Mouse (Mus musculus) liver, adult 2 months (tissue): ENCODE data around the gene Rnaset2b. TPM values are rescaled to one million over a fixed set of nuclear protein-coding genes. Genes with fewer than 3 reads are reported as not detected.
"Not testable (repeated sequence)": the region's sequence is repeated elsewhere in the genome, so short reads cannot be mapped to it uniquely, and the experiment has no call there.

Source experiments
- DNase-seq: peaks from one replicate; pipeline ENCODE4 v3.0.0-alpha.2; 2011; ENCODE audit warnings: low read depth, low spot score; ENCODE audit errors: extremely low read depth
- H3K27ac ChIP-seq: fragments of 200-500 bp; replicated peaks from 2 replicates; pipeline ENCODE4 v1.5.1; 2012; ENCODE audit warnings: low read depth, mild to moderate bottlenecking, control low read depth, inconsistent platforms, low read length; ENCODE audit not compliant: insufficient read depth
- H3K27me3 ChIP-seq: fragments of 200-500 bp; 2 replicates; pipeline ENCODE4 v1.6.1; 2012; ENCODE audit warnings: mild to moderate bottlenecking, moderate library complexity, low read length, inconsistent platforms; ENCODE audit not compliant: control insufficient read depth, insufficient read depth
- H3K36me3 ChIP-seq: fragments of 200-500 bp; 2 replicates; pipeline ENCODE4 v1.6.1; 2012; ENCODE audit warnings: low read length, inconsistent platforms; ENCODE audit not compliant: control insufficient read depth, insufficient read depth
- H3K4me1 ChIP-seq: fragments of 200-500 bp; 2 replicates; pipeline ENCODE4 v1.6.1; 2011; ENCODE audit warnings: low read length; ENCODE audit not compliant: control insufficient read depth, insufficient read depth
- H3K4me3 ChIP-seq: fragments of 200-500 bp; 2 replicates; pipeline ENCODE4 v1.5.1; 2011; ENCODE audit warnings: low read depth, mild to moderate bottlenecking, control low read depth, low read length, moderate library complexity; ENCODE audit not compliant: insufficient read depth
- H3K79me2 ChIP-seq: fragments of 200-500 bp; 2 replicates; pipeline ENCODE4 v1.6.1; 2012; ENCODE audit warnings: inconsistent platforms, mild to moderate bottlenecking, low read length, moderate library complexity; ENCODE audit not compliant: control insufficient read depth, insufficient read depth
- H3K9ac ChIP-seq: fragments of 200-500 bp; 2 replicates; pipeline ENCODE4 v1.6.1; 2012; ENCODE audit warnings: low read depth, mild to moderate bottlenecking, control low read depth, inconsistent platforms, low read length
- CTCF ChIP-seq: fragments of 200-500 bp; IDR thresholded peaks from 2 replicates; pipeline ENCODE4 v1.5.1; 2011; ENCODE audit warnings: low read depth, low read length, control low read depth
- WGBS: fragments of 180-500 bp; shearing (Covaris S2); methylation state at CpG from one replicate; pipeline ENCODE4 v1.1.7; 2018; 5-methylcytosine and 5-hydroxymethylcytosine counted together
- polyA plus RNA-seq: library from polyadenylated mRNA; depleted of rRNA; stranded (reverse); fragments of >200 nt; gene quantifications from 2 replicates; pipeline ENCODE4 v1.2.3, GENCODE M21; 2012
- total RNA-seq: library from RNA; depleted of rRNA; stranded (reverse); fragments of >200 nt; gene quantifications from 2 replicates; pipeline ENCODE4 v1.2.3, GENCODE M21; 2014

Rnaset2b gene
- total and polyA plus RNA-seq, 2 experiments, result 123 to 194 TPM

GRCm38 (mm10) chr17:6960776-6961175 lies 9.7 kb upstream of the Rnaset2b start, which contains the start of gene Tagap1:
Gene Tagap1 (minus strand): TSS chr17:6961156.
- H3K36me3 ChIP-seq, H3K4me1 ChIP-seq, H3K79me2 ChIP-seq, H3K27me3 ChIP-seq: not testable (repeated sequence)
- DNase-seq, result peak; percentile 27
- Histone ChIP-seq H3K4me3 (peak within 1 kb of the TSS; percentile 67), H3K9ac (peak within 1 kb of the TSS; percentile 82), H3K27ac (peak within 1 kb of the TSS; percentile 76)
- WGBS, result 2% methylated on average over 36 of the region's 51 CpGs

DNA sequence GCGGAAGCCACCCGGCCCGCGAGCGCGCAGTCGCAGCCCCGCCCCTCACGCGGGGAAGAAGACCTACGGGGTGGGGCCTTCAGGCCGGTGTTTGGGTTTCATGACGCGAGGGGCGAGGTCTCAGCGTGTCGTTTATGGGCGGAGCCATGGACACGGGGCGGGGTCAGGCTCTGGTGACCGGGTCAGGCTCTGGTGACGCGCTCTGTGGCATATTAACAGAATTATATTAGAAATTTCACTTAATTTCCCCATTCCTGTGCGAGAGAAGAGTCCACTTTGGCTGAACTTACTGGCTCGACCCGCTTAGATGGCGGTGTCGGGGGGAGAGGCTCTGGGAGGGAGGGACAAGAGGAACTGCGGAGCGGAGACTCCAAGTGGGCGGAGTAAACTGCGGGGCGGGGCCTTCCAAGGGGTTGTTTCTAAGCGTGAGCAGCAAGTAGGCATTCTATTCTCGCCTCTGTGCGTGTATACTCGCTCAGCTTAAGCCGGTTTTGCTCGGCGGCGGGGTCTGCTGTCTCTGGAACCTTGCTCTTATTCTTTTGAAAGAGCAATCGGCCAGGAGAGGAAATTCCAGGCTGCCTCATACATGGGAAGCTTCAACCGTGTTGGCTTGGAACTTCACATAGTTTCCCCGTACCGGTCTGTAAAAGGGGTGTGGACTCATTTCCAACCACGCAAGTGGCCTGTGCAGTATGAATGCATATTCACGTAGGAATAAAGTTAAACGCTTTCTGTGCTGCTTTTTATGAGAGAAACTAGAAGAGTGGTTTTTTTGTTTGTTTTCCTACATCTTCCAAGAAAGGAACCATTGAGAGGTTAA lies 9.0 kb upstream of the Rnaset2b start:
- H3K4me3 ChIP-seq, result peak overlapping the region; percentile 59
- H3K27me3 ChIP-seq, H3K79me2 ChIP-seq, H3K4me1 ChIP-seq, H3K36me3 ChIP-seq: not testable (repeated sequence)
- DNase-seq, result peak; percentile 46
- 1% methylated on average over 18 of the region's 48 CpGs for WGBS
- peak overlapping the region; percentile 76 for H3K27ac ChIP-seq
- H3K9ac ChIP-seq, result peak overlapping the region; percentile 58; the same call in 1 of the 2 replicates

- not testable (repeated sequence) for H3K4me3 ChIP-seq, DNase-seq, H3K9ac ChIP-seq, H3K79me2 ChIP-seq, H3K36me3 ChIP-seq, H3K27me3 ChIP-seq, H3K4me1 ChIP-seq, H3K27ac ChIP-seq
- 76% methylated on average over 4 of the region's 6 CpGs for WGBS
Observed at GRCm38 (mm10) chr17:6962339-6962738, 8.1 kb upstream of the Rnaset2b start.

DNA sequence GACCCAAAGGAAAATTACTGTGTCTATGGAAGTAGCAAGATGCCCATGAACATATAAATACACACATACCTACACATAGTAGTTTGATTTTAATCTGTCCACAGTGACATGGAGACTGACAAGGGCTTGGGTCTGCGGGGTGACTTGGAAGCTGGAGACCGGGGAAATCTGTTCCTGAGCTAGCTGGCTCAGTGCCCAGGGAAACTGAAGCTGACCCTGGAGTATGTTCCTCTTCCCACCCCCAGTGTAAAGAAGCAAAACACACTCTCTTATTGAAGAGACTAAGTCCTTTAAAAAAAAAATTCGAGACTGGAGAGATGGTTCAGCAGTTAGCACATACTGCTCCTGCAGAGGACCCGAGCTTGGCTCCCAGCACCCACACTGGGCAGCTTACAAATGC lies 7.5 kb upstream of the Rnaset2b start:
- not testable (repeated sequence) for H3K27ac ChIP-seq, H3K9ac ChIP-seq, H3K36me3 ChIP-seq, H3K79me2 ChIP-seq, H3K4me3 ChIP-seq, H3K27me3 ChIP-seq, H3K4me1 ChIP-seq
- peak; percentile 7 for DNase-seq
- 60% methylated on average over 4 of the region's 4 CpGs for WGBS

DNA sequence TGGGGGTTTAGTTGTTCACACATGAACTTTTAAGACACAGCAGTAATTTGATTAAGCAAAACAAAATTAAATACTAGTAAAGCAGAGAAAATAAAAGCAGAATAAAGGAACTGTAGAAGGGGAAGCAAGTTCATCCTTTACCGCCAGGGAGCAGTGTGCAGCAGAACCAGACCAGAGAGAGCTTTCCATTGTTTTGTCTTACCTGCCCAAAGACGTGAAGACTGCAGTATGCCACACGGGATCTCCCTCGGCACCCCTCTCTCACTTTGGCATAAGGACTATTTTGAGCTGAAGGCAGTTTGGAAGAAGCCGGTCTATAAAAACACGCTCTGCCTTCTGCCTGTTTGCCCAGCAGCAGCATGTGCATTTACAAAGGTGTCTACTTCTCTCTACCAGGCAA lies 5.1 kb upstream of the Rnaset2b start:
- not testable (repeated sequence) for H3K4me1 ChIP-seq, H3K9ac ChIP-seq, H3K36me3 ChIP-seq, H3K4me3 ChIP-seq, H3K27me3 ChIP-seq, H3K79me2 ChIP-seq, H3K27ac ChIP-seq
- peak; percentile 9 for DNase-seq
- 11% methylated on average over 6 of the region's 6 CpGs for WGBS
- peak; percentile 34; the same call in 1 of the 2 replicates for TF ChIP-seq CTCF

DNA sequence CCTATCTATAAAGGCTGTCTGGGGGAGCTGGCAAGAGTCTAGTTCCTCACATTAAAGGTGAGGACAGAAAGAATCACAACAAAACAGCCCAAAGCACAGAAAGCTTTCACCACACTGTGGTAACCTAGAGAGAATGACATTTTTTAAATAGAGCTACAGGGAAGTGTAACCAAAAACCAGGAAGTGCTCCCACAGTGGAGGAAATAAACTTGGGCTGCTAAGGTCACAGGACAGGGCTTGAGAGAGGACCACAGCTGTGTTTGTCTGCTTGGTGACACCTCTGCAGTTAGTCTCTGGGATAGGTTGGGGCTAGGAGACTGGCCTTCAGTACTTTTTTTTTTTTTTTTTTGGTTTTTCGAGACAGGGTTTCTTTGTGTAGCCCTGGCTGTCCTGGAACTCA lies 2.8 kb upstream of the Rnaset2b start:
- 56% methylated on average over 1 of the region's 1 CpGs for WGBS
- not testable (repeated sequence) for H3K27ac ChIP-seq, H3K4me3 ChIP-seq, DNase-seq, H3K4me1 ChIP-seq, H3K9ac ChIP-seq, H3K36me3 ChIP-seq, H3K79me2 ChIP-seq, H3K27me3 ChIP-seq

GRCm38 (mm10) chr17:6971238-6971637 lies 804 bp downstream of the Rnaset2b start:
- DNase-seq, H3K27ac ChIP-seq, H3K27me3 ChIP-seq, H3K79me2 ChIP-seq, H3K9ac ChIP-seq, H3K4me1 ChIP-seq, H3K4me3 ChIP-seq, H3K36me3 ChIP-seq: not testable (repeated sequence)
- WGBS, result 81% methylated on average over 8 of the region's 8 CpGs

DNA sequence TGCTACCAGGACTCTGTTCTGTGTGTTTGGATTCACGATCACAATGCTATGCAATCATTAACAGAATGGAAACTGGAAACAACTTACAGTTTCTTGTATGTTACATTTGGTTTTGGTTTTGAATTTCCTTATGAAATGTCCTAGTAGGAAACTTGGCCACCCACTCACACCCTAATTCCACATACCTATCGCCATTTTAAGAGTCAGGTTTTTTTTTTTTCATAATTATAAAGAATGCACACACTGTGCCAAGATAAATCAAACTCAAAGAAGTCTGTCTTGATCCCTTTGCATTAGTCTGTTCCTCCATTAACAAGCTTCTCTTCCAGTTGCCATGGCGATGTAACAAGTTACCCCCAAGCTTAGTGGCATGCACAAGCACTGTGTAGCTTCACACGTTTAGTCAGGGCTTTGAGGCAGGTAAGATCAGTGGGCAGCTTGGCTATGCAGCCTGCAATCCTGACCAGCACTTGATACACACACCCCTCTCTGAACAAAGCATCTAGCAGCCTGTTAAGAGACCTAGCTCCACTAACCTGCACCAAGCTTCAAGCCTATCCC lies 2.5 kb downstream of the Rnaset2b start:
- H3K27ac ChIP-seq, H3K4me3 ChIP-seq, DNase-seq, H3K36me3 ChIP-seq, H3K27me3 ChIP-seq, H3K79me2 ChIP-seq, H3K9ac ChIP-seq, H3K4me1 ChIP-seq: not testable (repeated sequence)
- WGBS, result 68% methylated on average over 4 of the region's 4 CpGs

DNA sequence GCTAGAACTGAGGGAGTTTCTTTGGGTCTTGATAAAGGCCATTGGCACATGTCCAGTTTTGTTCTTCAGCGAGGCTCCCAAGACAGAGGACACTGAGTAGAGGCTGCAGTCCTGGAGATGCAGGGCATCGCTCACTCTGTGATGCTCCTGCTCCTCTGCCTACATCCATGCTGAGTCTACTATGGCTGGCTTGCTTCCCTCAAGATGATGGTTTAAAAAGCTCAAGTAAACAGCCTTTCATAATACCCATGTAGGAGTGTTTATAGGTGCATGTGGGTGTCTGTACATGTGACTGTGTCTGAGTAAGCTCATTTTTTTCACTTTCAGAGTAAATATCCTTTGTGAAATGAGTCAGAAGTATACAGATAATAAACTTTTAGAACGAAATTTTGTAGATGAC lies 4.6 kb downstream of the Rnaset2b start:
- H3K36me3 ChIP-seq, H3K27ac ChIP-seq, H3K79me2 ChIP-seq, H3K4me1 ChIP-seq, H3K9ac ChIP-seq, DNase-seq, H3K4me3 ChIP-seq, H3K27me3 ChIP-seq: not testable (repeated sequence)
- 54% methylated on average over 3 of the region's 3 CpGs for WGBS
